Mouse (Mus musculus) megakaryocyte, embryonic 14.5 days (primary cell): ENCODE results near the gene Sytl4.

Experiments
- FLI1 ChIP-seq: IDR thresholded peaks from 2 replicates; pipeline ENCODE4 v1.6.1; 2012; ENCODE audit warnings: low read length, inconsistent platforms, mixed read lengths
- GATA1 ChIP-seq: IDR thresholded peaks from 3 replicates; pipeline ENCODE4 v1.6.1; 2012; ENCODE audit warnings: mixed read lengths, low read length, inconsistent platforms, borderline replicate concordance

- no peak for TF ChIP-seq GATA1
- TF ChIP-seq FLI1, result no peak
These were observed at the start of gene Sytl4 for GRCm38 (mm10) chrX:133981231-133982002.
